Mouse (Mus musculus) T-helper 2 cell (primary cell): ENCODE measurements around the gene Tnip2.

Source experiments
- in situ Hi-C: fragments of 300-600 bp; cut with MboI, MseI; formaldehyde crosslinking; loops from one replicate; pipeline ENCODE4 v1.15.1; 2025; ENCODE audit warnings: high pct_unique_total_duplicates

The Tnip2 gene

GRCm38 (mm10) chr5:34524511-34524910 is 10.7 kb upstream of the Tnip2 start:
- in situ Hi-C loops, result loop anchor here (5.0 kb wide), 2 partner anchors 123 to 238 kb away; partner anchors contain the start of gene Htt

- in situ Hi-C loops, result loop anchor here (5.0 kb wide), 2 partner anchors 123 to 238 kb away; partner anchors contain the start of gene Htt
These were observed 10.2 kb upstream of the Tnip2 start for GRCm38 (mm10) chr5:34523958-34524485.

- in situ Hi-C loops, result loop anchor here (5.0 kb wide), 2 partner anchors 126 to 241 kb away; partner anchors contain the start of gene Htt
These were observed 7.5 kb upstream of the Tnip2 start for GRCm38 (mm10) chr5:34521337-34521736.

- in situ Hi-C loops, result loop anchor here (5.0 kb wide), 2 partner anchors 127 to 242 kb away; partner anchors contain the start of gene Htt
These were observed 6.8 kb upstream of the Tnip2 start for GRCm38 (mm10) chr5:34520458-34521209.

- in situ Hi-C loops, result loop anchor here (5.0 kb wide), 1 partner anchor 33 kb away; no protein-coding TSS in a partner anchor
These were observed 5.7 kb upstream of the Tnip2 start for GRCm38 (mm10) chr5:34519389-34519910.

GRCm38 (mm10) chr5:34517913-34518312 is 4.1 kb upstream of the Tnip2 start:
- in situ Hi-C loops, result loop anchor here (5.0 kb wide), 1 partner anchor 34 kb away; no protein-coding TSS in a partner anchor

GRCm38 (mm10) chr5:34515096-34515495 is 1.3 kb upstream of the Tnip2 start:
- in situ Hi-C loops, result loop anchor here (5.0 kb wide), 1 partner anchor 37 kb away; no protein-coding TSS in a partner anchor

GRCm38 (mm10) chr5:34514218-34514566 is 401 bp upstream of the Tnip2 start:
- in situ Hi-C loops, result no loop called here

GRCm38 (mm10) chr5:34512486-34512885 is 1.3 kb downstream of the Tnip2 start:
- in situ Hi-C loops, result no loop called here

GRCm38 (mm10) chr5:34502821-34503220 is 11.0 kb downstream of the Tnip2 start:
- in situ Hi-C loops, result no loop called here

- in situ Hi-C loops, result no loop called here
These were observed 11.4 kb downstream of the Tnip2 start for GRCm38 (mm10) chr5:34502411-34502810.

- in situ Hi-C loops, result no loop called here
These were observed 12.2 kb downstream of the Tnip2 start for GRCm38 (mm10) chr5:34501588-34501987.

- in situ Hi-C loops, result no loop called here
These were observed 12.9 kb downstream of the Tnip2 start for GRCm38 (mm10) chr5:34500886-34501285.

GRCm38 (mm10) chr5:34496745-34497144 is 17.0 kb downstream of the Tnip2 start:
- in situ Hi-C loops, result no loop called here

GRCm38 (mm10) chr5:34489418-34489787 is 24.4 kb downstream of the Tnip2 start:
- in situ Hi-C loops, result no loop called here

- in situ Hi-C loops, result no loop called here
These were observed 24.9 kb downstream of the Tnip2 start for GRCm38 (mm10) chr5:34488741-34489417.

GRCm38 (mm10) chr5:34487320-34488090 is 26.3 kb downstream of the Tnip2 start:
- in situ Hi-C loops, result no loop called here

GRCm38 (mm10) chr5:34485731-34486130 is 28.1 kb downstream of the Tnip2 start:
- in situ Hi-C loops, result no loop called here

GRCm38 (mm10) chr5:34480926-34481325 is 32.9 kb downstream of the Tnip2 start:
- in situ Hi-C loops, result no loop called here

- in situ Hi-C loops, result no loop called here
These were observed 45.6 kb downstream of the Tnip2 start for GRCm38 (mm10) chr5:34468039-34468775.

GRCm38 (mm10) chr5:34466648-34467047 is 47.1 kb downstream of the Tnip2 start:
- in situ Hi-C loops, result no loop called here
